Mouse (Mus musculus) intestine, embryonic 16.5 days (tissue): ENCODE results near the gene Txndc12. TPM values are rescaled to one million over a fixed set of nuclear protein-coding genes. Genes with fewer than 3 reads are reported as not detected.

Experiments used
- ATAC-seq: fragments of 200-750 bp; cut with Nextera tagmentation; 2 replicates; pipeline ENCODE4 v1.8.0; 2017; ENCODE audit warnings: moderate TSS enrichment, moderate library complexity
- H3K27ac ChIP-seq: fragments of 300-500 bp; sonication (generic); 2 replicates; pipeline ENCODE4 v1.5.1; 2014; ENCODE audit warnings: mild to moderate bottlenecking, low read length
- H3K27me3 ChIP-seq: fragments of 300-500 bp; sonication (generic); replicated peaks from 2 replicates; pipeline ENCODE4 v1.6.1; 2014; ENCODE audit warnings: low read length, control low read depth, mixed read lengths; ENCODE audit not compliant: control insufficient read depth, insufficient read depth
- H3K36me3 ChIP-seq: fragments of 300-500 bp; sonication (generic); 2 replicates; pipeline ENCODE4 v1.6.1; 2014; ENCODE audit warnings: low read length, control low read depth; ENCODE audit not compliant: control insufficient read depth, insufficient read depth
- H3K4me1 ChIP-seq: fragments of 300-500 bp; sonication (generic); 2 replicates; pipeline ENCODE4 v1.6.1; 2014; ENCODE audit warnings: low read length, control low read depth, mixed read lengths; ENCODE audit not compliant: control insufficient read depth, insufficient read depth
- H3K4me2 ChIP-seq: fragments of 300-500 bp; sonication (generic); 2 replicates; pipeline ENCODE4 v1.6.1; 2014; ENCODE audit warnings: low read depth, low read length, control low read depth
- H3K4me3 ChIP-seq: fragments of 300-500 bp; sonication (generic); 2 replicates; pipeline ENCODE4 v1.5.1; 2014; ENCODE audit warnings: mild to moderate bottlenecking, low read length
- H3K9ac ChIP-seq: fragments of 300-500 bp; sonication (generic); 2 replicates; pipeline ENCODE4 v1.6.1; 2014; ENCODE audit warnings: low read depth, low read length
- H3K9me3 ChIP-seq: fragments of 300-500 bp; sonication (generic); 2 replicates; pipeline ENCODE4 v1.6.1; 2016; ENCODE audit warnings: low read length, control low read depth; ENCODE audit not compliant: control insufficient read depth
- WGBS: fragments of 180-500 bp; shearing (Covaris S2); extraction: QIAGEN DNeasy Blood & Tissue Kit; methylation state at CpG from one replicate; pipeline ENCODE4 v1.1.7; 2014; 5-methylcytosine and 5-hydroxymethylcytosine counted together
- polyA plus RNA-seq: library from polyadenylated mRNA; unstranded; fragments of >200 nt; fragmentation: Nextera tagmentation; extraction: Ambion mirVana; gene quantifications from 2 replicates; pipeline ENCODE4 v1.2.1, GENCODE M21; 2015

Gene Txndc12
- polyA plus RNA-seq, 1 experiment from 2014 or later = 91.0 TPM

- ATAC-seq = no peak
- 16% methylated on average over 6 of the region's 6 CpGs for WGBS
These were observed 71.5 kb downstream of the Txndc12 start for GRCm38 (mm10) chr4:108905859-108906258.

GRCm38 (mm10) chr4:108907475-108907874 is 73.1 kb downstream of the Txndc12 start:
- Histone ChIP-seq H3K9me3 (no peaks in the 10 kb centered on the region), H3K27ac (peak overlapping the region; percentile 23; the same call in 1 of the 2 replicates), H3K4me3 (no peak overlapping the region), H3K27me3 (no peaks in the 10 kb centered on the region), H3K36me3 (no peaks in the 10 kb centered on the region), H3K9ac (no peak overlapping the region), H3K4me1 (peaks cover 16% of the 10 kb centered on the region; the same call in 1 of the 2 replicates), H3K4me2 (no peak overlapping the region)
- ATAC-seq = peak; percentile 92

More at GRCm38 (mm10) chr4:108905859-108906258, 71.5 kb downstream of the Txndc12 start:
- no peak overlapping the region for H3K4me3 ChIP-seq
- peaks cover 16% of the 10 kb centered on the region; the same call in 1 of the 2 replicates for H3K4me1 ChIP-seq
- H3K9ac ChIP-seq = no peak overlapping the region
- no peaks in the 10 kb centered on the region for H3K9me3 ChIP-seq
- no peak overlapping the region for H3K4me2 ChIP-seq
- no peaks in the 10 kb centered on the region for H3K36me3 ChIP-seq
- H3K27me3 ChIP-seq = no peaks in the 10 kb centered on the region
- no peak overlapping the region for H3K27ac ChIP-seq

DNA sequence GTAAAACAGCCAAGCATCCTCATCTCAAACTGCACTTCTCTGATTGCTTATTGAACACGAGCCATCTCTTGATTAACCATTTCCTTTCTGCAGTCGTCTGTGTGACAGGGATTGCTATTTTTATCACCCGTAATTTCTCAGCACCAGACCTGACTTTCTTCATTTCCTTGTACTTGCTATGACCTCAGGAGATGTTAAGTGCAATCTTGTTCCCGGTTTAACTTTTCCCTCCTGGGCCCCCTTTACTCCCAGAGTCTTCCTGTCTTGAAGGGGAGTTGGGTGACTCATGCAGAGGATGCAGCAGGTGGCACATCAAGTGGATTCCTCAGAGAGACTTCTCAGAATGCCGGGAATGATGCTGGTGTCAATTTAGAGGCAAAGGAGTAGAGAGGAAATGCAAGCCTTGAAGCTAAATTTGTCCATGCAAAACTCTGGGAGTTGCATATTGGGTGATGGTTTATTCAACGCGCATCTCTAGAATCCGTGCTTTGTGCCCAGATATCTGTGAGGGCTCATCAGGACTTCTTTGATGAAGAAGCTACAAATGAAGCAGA is 75.5 kb downstream of the Txndc12 start:
- 0 out of 2 replicates have a peak, but pooled peaks have one; percentile 19 for ATAC-seq
- Histone ChIP-seq H3K36me3 (no peaks in the 10 kb centered on the region), H3K27ac (no peak overlapping the region), H3K4me3 (no peak overlapping the region), H3K27me3 (no peaks in the 10 kb centered on the region), H3K9ac (no peak overlapping the region), H3K9me3 (no peaks in the 10 kb centered on the region), H3K4me2 (no peak overlapping the region), H3K4me1 (peaks cover 20% of the 10 kb centered on the region; the same call in 1 of the 2 replicates)
- WGBS = 49% methylated on average over 8 of the region's 8 CpGs

Other genes with a start within 250 kb of the Txndc12 start
- 33.0 and 35.2 TPM in 2 replicates for gene Cc2d1b, start 214.7 kb upstream of the Txndc12 start, polyA plus RNA-seq
- 1.1 and 1.3 TPM in 2 replicates for gene 3110021N24Rik, start 115.0 kb upstream of the Txndc12 start, polyA plus RNA-seq
- gene Zfyve9, start 53.8 kb upstream of the Txndc12 start, polyA plus RNA-seq = 3.1 and 3.6 TPM in 2 replicates
- gene Btf3l4, start 987 bp upstream of the Txndc12 start, polyA plus RNA-seq = 113 and 115 TPM in 2 replicates
- gene Kti12, start 13.2 kb downstream of the Txndc12 start, polyA plus RNA-seq = 52.4 and 53.2 TPM in 2 replicates
- 0.83 and 1.1 TPM in 2 replicates for gene A730015C16Rik, start 14.0 kb downstream of the Txndc12 start, polyA plus RNA-seq
- gene Rab3b, start 44.5 kb downstream of the Txndc12 start, polyA plus RNA-seq = 8.6 and 9.8 TPM in 2 replicates
- 45.6 and 46.3 TPM in 2 replicates for gene Nrd1, start 166.1 kb downstream of the Txndc12 start, polyA plus RNA-seq